Mouse (Mus musculus): ENCODE data around the gene Hint3. TPM values are rescaled to one million over a fixed set of nuclear protein-coding genes. Genes with fewer than 3 reads are reported as not detected.

The Hint3 gene
- total and polyA plus RNA-seq, 3 experiments, result 6.4 to 7.7 TPM; not detected in 1

DNA sequence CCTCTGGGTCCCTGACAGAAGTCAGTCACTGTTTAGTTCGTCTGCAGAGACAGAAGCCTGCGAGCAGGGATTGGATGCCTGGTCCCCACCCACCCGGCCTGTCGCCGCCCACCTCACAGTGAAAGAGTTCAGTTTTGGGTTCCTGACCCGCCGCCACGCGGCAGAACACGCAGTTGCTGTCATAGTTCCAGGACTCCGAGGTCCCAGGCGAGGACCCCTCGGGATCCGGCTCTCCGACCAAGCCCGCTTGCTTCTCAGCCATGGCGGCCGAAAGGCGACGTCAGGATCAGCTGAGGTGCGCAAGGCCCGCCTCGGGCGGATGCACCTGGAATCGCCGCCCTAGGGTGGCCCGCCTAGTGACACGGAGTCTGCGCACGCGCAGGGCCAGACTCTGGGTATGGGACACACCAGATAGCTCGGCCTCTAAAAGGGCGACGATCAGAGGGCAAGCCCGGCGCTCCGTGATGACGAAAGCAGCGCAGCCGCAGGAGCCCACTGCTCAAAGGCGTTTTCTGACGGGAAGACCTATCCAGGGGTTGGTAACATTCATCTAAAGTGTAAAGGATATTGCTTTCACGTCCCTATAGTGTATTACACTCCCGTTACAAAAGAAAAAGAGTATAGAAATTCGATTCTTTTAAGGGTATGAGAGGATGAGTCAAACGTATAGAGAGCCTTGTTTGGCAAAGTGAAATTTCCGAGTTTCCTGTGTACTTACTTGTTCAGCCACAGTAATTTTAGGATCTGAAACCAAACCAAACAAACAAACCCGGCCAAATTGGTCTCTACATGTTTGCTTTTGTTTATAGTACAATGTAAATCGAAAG, 11.1 kb downstream of the Hint3 start:
- H3K79me2 ChIP-seq (ENCODE audit: control insufficient read depth, insufficient read depth, low read length, poor library complexity), result peaks cover 1% of the 10 kb centered on the region; the same call in 1 of the 2 replicates
- peak overlapping the region; percentile 92 for H3K27ac ChIP-seq (ENCODE audit: control insufficient read depth, low read depth, low read length)
- H3K36me3 ChIP-seq (ENCODE audit: control insufficient read depth in 1 of 2, insufficient read depth in 2 of 2, low read length in 2 of 2), result peaks cover 0 to 12% of the 10 kb centered on the region in 2 experiments; a peak in 2 of 4 replicates
- peak overlapping the region; percentile 90 for H3K9ac ChIP-seq (ENCODE audit: control insufficient read depth, low read depth, low read length, poor library complexity, severe bottlenecking)
- peak; percentile 99 for DNase-seq (ENCODE audit: low read depth, low spot score)
- H3K27me3 ChIP-seq (ENCODE audit: control insufficient read depth in 1 of 2, insufficient read depth in 2 of 2, low read length in 2 of 2), result no peaks in the 10 kb centered on the region
- no peaks in the 10 kb centered on the region for H3K9me3 ChIP-seq (replicated peaks; ENCODE audit: insufficient read depth, low read length)
- peaks cover 0 to 3% of the 10 kb centered on the region in 2 experiments; a peak in 2 of 4 replicates for H3K4me1 ChIP-seq (ENCODE audit: control insufficient read depth in 1 of 2, insufficient read depth in 2 of 2, low read length in 2 of 2)
- peak overlapping the region; percentile 95 for H3K4me3 ChIP-seq (ENCODE audit: control insufficient read depth in 1 of 2, insufficient read depth in 1 of 2, low read depth in 2 of 2, low read length in 2 of 2)
- TF ChIP-seq RAD21 (IDR thresholded peaks at IDR 0.05; ENCODE audit: low read depth, low read length) (no peak), KAT2A (conservative IDR thresholded peaks at IDR 0.05; ENCODE audit: low read depth, low read length) (peak; percentile 74), ZKSCAN1 (IDR thresholded peaks at IDR 0.05; ENCODE audit: low read depth, low read length) (no peak), MXI1 (IDR thresholded peaks at IDR 0.05; ENCODE audit: low read depth, low read length) (peak; percentile 79; the same call in 1 of the 2 replicates), E2F4 (IDR thresholded peaks at IDR 0.05; ENCODE audit: borderline replicate concordance, low read depth, low read length) (peak; percentile 65; the same call in 1 of the 2 replicates), CHD2 (IDR thresholded peaks at IDR 0.05; ENCODE audit: low read length) (no peak; the same call in 1 of the 2 replicates), USF2 (IDR thresholded peaks at IDR 0.05; ENCODE audit: borderline replicate concordance in 1 of 2, insufficient read depth in 1 of 2, low read depth in 1 of 2, low read length in 2 of 2) (no peak), RCOR1 (IDR thresholded peaks at IDR 0.05; ENCODE audit: low read depth, low read length) (no peak; the same call in 1 of the 2 replicates), BHLHE40 (IDR thresholded peaks at IDR 0.05; ENCODE audit: borderline replicate concordance, low read depth, low read length) (peak; percentile 41; the same call in 1 of the 2 replicates), POLR2A (IDR thresholded peaks at IDR 0.05; ENCODE audit: control insufficient read depth in 1 of 2, insufficient read depth in 1 of 2, low read depth in 1 of 2, low read length in 2 of 2, poor library complexity in 1 of 2) (peak; percentile 78 to 95), TAL1 (IDR thresholded peaks at IDR 0.05; ENCODE audit: low read length) (peak; percentile 32), ETS1 (IDR thresholded peaks at IDR 0.05; ENCODE audit: low read depth, low read length) (peak; percentile 97), EP300 (IDR thresholded peaks at IDR 0.05; ENCODE audit: low read depth in 1 of 2, low read length in 2 of 2) (peak in 1 of 2 experiments; percentile 45; a peak in 1 of 4 replicates), SIN3A (IDR thresholded peaks at IDR 0.05; ENCODE audit: low read length) (peak; percentile 92), TCF12 (IDR thresholded peaks at IDR 0.05; ENCODE audit: low read depth, low read length) (peak; percentile 51; the same call in 1 of the 2 replicates), MAZ (IDR thresholded peaks at IDR 0.05; ENCODE audit: low read depth, low read length) (peak; percentile 52; the same call in 1 of the 2 replicates), ZNF384 (IDR thresholded peaks at IDR 0.05; ENCODE audit: low read depth, low read length) (no peak), NRF1 (IDR thresholded peaks at IDR 0.05; ENCODE audit: insufficient read depth, low read depth, low read length, poor library complexity, severe bottlenecking) (peak; percentile 95), MYC (IDR thresholded peaks at IDR 0.05; ENCODE audit: low read depth, low read length) (peak; percentile 74; the same call in 1 of the 2 replicates), USF1 (IDR thresholded peaks at IDR 0.05; ENCODE audit: low read depth, low read length) (peak; percentile 66), NELFE (IDR thresholded peaks at IDR 0.05; ENCODE audit: low read depth, low read length) (peak; percentile 95), POLR2AphosphoS5 (IDR thresholded peaks at IDR 0.05; ENCODE audit: borderline replicate concordance, low read depth, low read length) (peak; percentile 12; the same call in 1 of the 2 replicates), ZMIZ1 (IDR thresholded peaks at IDR 0.05; ENCODE audit: low read depth, low read length) (peak; percentile 93), CHD1 (IDR thresholded peaks at IDR 0.05; ENCODE audit: low read depth, low read length) (peak; percentile 92; the same call in 1 of the 2 replicates), MEF2A (IDR thresholded peaks at IDR 0.05; ENCODE audit: extremely low read depth, insufficient replicate concordance, low read depth, low read length, poor library complexity, severe bottlenecking) (peak; percentile 32; the same call in 1 of the 2 replicates), POLR2AphosphoS2 (IDR thresholded peaks at IDR 0.05; ENCODE audit: low read length) (peak; percentile 97), MYB (IDR thresholded peaks at IDR 0.05; ENCODE audit: low read depth, low read length) (no peak), SMC3 (IDR thresholded peaks at IDR 0.05; ENCODE audit: low read depth, low read length) (no peak), ELF1 (IDR thresholded peaks at IDR 0.05; ENCODE audit: low read depth, low read length) (peak; percentile 65), TBP (IDR thresholded peaks at IDR 0.05; ENCODE audit: low read depth, low read length) (peak; percentile 86), GABPA (IDR thresholded peaks at IDR 0.05; ENCODE audit: low read depth, low read length) (peak; percentile 71; the same call in 1 of the 2 replicates), MAX (IDR thresholded peaks at IDR 0.05; ENCODE audit: low read length) (no peak), HCFC1 (IDR thresholded peaks at IDR 0.05; ENCODE audit: low read depth, low read length) (peak; percentile 92), MAFK (IDR thresholded peaks at IDR 0.05; ENCODE audit: borderline replicate concordance, low read depth, low read length) (no peak)
